Mouse (Mus musculus): Measurements from ENCODE around the gene Rsad2.

Rsad2 gene

DNA sequence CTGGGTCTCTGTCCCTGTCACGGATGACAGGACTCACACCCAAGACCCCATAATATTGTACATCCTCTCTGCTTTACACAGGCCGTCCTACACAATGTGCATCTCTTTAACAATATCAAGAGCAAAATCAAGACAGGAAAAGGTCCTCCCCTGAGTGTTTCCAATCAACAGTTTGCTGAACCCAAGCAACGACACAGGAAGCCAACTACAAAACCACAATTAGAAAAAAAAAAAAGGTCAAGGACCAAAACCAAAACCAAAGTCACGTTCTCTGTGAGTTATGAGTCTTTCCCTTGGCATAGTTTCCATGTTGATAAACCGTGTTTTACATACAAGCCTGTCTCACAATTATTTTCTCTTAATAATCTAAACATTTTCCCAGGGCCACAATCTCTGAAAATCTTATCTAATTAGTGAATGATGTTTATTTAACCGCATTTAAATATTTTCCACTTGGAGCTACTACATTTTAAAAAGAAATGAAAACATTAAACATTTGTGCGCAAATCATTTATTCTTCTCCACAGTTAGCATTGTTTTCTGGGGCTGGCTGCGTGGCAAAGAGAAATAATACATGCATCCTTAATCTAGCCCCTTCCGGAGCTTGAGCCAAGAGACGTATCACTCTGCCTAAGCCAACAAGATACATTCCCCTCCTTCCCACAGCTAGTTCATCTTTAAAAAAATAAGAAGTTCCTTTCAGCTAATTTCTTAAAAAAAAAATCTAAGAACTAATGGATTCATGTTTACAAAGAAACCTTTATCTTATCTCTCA lies 54.4 kb downstream of the Rsad2 start:
- DNase-seq (ENCODE audit: low read depth, low spot score): no peak

DNA sequence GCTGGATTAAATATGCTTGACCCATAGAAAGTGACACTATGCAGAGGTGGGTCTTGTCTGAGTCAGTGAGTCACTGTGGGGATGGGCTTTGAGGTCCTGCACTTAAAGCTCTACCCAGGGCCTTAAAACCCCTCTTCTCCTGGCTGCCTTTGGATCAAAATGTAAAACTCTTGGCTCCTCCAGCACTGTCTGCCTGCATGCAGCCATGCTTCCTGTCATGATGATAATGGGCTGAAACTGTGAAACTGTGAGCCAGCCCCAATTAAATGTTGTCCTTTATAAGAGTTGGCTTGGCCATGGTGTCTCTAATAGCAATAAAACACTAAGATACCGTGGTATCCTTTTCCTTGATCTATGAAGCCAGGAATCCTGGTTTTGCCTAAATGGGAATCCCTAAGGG lies 55.0 kb downstream of the Rsad2 start:
- DNase-seq (ENCODE audit: low read depth, low spot score): no peak

DNA sequence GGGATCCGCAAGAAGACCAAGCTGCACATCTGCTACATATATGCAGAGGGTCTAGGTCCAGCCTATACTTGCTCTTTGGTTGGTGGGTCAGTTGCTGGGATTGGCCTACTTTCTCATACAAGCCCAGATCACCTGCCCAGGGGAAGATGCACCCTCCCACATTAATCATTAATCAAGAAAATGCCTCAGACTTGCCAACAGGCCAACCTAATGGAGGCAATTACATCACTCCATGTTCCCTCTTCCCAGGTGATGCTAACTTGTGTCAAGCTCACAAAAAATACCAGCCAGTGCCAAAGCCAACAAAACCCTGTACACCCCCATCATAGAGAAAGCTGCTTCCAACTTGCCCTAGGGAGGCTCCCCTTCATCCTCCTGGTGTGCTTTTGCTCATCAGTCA lies 55.5 kb downstream of the Rsad2 start:
- DNase-seq (ENCODE audit: low read depth, low spot score): no peak

- DNase-seq (ENCODE audit: low read depth, low spot score): no peak
These were observed 56.9 kb downstream of the Rsad2 start for GRCm38 (mm10) chr12:26399391-26399790.

DNA sequence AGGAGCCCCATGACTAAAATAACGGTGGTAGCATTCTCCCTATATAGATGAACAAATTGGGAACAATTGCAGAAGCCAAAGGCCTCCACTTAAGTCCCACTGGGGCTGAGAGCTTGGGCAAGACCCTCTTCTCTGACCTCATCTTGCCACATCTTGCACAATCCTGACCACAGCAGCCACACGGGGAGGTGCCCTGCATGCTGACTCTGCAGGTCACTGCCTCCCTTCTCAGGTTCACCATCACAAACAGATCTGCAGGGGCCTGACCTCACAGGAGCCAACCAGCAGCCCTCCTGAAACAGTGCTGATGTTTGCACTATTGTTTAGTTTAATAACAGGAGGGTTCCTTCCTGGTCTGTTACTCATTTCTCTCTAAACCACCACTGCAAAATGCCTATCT lies 57.7 kb downstream of the Rsad2 start:
- DNase-seq (ENCODE audit: low read depth, low spot score): no peak

GRCm38 (mm10) chr12:26394485-26395470 lies 61.5 kb downstream of the Rsad2 start:
- DNase-seq (ENCODE audit: low read depth, low spot score): no peak

GRCm38 (mm10) chr12:26393291-26393690 lies 63.0 kb downstream of the Rsad2 start:
- DNase-seq (ENCODE audit: low read depth, low spot score): no peak
